Mouse (Mus musculus): Measurements from ENCODE around the gene R3hcc1l.

Gene R3hcc1l

DNA sequence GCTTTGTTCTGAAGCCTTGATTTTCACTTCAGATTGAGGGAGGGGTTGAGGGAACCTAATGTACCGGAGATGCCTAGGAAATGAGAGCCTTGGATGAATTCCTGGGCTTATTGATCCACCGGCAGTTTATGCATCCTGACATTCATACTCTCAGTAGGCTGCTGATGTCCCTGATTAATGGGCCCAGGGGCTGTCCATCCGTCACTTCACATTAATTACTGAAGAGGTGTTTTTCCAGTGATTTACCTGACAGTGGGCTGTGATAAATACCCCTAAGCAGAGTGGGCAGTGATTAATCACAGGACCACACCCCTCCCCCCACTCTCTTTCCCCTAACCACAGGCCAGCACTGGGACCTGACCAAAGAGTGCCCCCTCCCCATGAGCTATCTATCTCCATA, 22.1 kb downstream of the R3hcc1l start:
- no peak for DNase-seq (ENCODE audit: low spot score)

DNA sequence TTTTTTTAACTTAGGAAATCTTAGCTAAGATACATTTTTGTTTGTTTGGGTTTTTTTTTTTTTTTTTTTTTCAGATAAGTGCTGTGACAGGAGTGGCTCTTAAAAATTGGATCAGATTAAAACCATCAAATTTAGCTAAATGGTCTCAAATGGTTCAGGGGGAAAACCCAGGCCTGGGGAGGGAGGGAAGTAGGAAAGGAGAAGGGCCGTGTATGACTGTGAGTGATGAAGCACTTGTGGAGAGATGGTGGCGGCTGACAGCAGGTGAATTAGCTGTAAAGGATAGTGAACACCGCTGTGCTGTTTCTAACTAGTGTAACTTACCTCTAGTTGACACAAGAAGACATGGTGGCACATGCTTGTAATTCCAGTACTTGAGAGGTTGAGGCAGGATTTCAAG, 40.1 kb downstream of the R3hcc1l start:
- DNase-seq (ENCODE audit: low spot score) = no peak

DNA sequence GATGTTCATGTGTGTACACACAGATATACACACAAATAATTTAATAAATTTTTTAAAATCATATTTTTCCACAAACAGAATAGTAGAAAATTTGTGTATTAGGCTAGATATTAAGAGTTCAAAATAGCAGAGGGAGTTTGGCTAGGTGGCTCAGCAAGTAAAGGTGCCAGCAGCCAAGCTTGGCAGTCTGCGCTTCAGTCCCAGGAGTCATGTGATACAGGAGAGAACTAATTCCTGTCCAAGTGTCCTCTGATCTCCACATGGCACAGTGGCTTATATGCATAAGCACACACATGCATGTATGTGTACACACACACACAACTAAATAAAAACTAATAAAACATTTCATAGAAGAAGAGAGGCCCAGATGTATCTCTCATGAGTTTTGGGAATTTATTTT, 43.4 kb downstream of the R3hcc1l start:
- no peak for DNase-seq (ENCODE audit: low spot score)

DNA sequence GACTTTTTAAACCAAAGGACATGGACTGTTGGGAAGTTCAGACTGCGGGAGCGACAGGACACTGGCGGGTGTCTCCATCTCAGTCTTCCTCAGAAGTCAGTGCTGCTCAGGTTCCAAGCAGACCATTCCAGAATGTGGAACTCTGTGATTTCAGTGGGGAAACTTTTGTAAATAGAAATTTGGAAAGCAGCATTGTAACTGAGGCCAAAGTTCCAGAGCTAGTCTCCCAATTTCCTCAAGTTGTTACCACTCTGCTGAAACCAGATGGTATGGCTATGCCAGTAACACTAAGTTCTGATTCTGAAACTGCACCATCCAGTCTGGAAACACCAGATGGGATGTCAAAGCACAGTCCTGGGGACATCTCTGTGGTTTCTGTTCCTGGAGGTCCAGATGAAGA, 44.4 kb downstream of the R3hcc1l start:
- DNase-seq (ENCODE audit: low spot score) = no peak

DNA sequence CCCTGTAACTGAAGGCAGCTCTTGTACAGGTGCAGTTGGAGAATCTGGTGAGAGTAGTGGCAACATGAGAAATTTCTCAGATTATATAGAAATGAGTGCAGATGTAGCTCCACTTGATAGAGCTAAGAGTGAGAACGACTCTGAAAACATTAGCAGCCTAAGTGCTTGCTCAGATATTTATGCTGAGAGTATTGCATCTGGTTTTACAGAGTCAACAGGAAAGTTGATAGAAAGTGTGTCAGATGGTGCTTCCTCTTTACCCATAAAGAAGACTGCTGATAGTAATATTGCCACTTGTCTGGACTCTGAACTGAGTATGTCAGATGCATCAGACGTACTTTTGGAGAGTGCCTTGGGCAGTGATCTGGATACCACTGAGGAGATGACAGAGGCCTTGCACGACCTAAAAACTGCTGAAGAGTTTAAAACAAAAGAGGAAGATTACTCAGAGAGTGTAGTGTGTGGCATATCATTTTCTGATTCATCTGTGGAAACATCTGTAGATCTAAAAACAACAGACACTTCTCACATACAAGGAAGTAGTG, 45.2 kb downstream of the R3hcc1l start:
- DNase-seq (ENCODE audit: low spot score) = no peak

DNA sequence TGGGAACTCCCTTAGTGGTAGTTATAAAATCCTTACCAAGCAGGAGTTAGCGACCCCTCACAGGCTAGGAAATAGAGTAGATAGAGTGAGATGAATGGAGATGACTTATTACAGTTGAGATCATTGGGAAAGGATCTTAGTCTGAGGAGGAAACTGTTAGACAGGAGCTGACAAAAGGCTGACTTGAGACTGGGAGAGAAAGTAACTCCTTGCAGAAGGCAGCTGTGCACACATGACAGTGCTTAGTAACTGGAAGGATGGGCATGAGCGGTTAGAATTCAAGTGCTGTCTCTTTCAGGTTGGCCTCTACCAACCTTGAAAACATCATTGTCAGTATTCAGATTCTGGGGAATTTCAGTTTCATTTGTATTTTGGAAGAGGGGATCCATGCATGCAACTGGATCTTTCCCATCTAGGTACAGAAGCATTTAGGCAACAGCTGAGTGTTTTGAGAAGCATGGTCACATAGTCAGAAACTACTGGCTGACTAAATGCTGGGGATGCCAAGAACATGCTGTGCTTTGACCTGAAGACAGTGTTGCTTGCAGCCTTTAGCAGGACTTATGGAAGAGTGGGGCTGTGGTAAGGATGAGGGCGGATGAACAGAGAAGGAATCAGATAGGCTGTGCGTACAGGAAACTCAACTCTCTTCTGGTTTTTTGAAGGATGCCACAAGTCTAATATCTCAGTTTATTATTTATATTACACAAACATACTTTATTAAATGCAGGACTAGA, 47.9 kb downstream of the R3hcc1l start:
- DNase-seq (ENCODE audit: low spot score) = no peak

DNA sequence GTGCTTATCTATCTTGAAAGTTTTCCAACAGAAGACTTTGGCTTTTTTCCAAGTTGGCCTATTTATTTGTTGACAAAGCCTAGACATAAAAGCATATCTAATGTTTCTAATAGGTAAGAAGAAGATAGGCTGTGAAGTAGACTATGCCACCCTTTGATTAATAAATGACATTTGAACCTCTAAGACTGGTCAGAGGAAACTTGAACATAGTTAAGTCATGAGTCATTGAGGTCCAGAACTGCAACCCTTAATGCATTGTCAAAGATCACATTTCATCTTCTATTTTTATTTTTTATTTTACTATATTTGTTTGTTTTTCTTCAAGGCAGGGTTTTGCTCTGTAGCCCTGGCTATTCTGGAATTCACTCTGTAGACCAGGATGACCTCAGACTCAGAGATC, 48.5 kb downstream of the R3hcc1l start:
- DNase-seq (ENCODE audit: low spot score) = no peak

DNA sequence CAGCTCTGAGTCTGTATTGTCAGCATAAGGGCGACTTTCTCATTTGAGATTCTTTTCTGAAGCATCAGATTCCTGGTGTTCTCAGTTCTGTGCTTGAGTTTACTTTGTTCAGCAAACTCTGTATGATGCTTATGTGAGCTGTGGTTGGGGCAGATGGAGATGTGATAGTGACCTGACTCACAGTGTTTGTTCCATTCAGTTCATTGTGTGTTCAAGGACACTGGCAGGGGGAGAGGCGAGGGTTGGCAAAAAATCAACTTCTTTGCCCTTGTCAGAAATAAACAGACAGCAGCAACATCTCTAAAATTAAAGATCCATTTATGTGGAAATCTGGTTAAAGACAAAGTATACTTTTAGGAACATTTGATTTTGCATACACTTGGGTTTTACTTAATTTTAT, 50.5 kb downstream of the R3hcc1l start:
- no peak for DNase-seq (ENCODE audit: low spot score)

DNA sequence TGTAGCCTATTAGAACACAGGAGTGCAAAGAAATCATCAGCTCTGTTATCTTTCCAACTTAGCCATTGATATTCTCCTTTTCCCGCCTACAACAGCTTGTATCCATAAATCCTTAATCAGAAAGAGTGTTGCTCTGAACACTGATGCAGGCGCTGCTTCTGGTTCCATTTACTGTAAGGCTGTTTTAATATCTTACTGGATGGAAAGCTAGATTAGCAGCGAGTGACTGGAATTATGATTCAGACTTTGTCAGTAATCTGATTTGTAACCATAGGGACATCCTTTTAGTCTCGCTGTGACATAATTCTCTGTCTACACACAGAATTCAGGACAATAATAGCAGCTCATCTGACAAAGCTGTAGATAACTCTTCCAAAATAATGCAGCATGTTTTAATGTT, 52.7 kb downstream of the R3hcc1l start:
- DNase-seq (ENCODE audit: low spot score) = no peak

DNA sequence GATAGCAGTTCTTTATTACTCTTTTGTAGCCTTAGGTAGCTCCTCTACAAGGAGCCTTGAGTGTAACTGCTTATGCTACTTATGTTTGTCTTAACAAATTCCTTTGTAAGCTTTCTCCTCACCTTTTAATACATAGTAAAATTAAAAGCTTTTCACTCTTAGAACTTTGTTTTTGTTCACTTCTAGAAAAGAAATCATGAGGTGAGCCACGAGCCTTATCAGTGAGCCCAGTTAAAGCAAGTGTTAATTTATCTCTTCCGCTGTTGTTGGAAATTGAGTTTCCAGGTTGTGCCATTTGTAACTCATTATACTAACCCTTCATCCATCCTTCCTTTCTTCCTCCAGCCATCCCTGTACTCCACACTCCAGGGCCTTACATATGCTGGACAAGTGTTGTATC, 56.8 kb downstream of the R3hcc1l start:
- DNase-seq (ENCODE audit: low spot score) = no peak

DNA sequence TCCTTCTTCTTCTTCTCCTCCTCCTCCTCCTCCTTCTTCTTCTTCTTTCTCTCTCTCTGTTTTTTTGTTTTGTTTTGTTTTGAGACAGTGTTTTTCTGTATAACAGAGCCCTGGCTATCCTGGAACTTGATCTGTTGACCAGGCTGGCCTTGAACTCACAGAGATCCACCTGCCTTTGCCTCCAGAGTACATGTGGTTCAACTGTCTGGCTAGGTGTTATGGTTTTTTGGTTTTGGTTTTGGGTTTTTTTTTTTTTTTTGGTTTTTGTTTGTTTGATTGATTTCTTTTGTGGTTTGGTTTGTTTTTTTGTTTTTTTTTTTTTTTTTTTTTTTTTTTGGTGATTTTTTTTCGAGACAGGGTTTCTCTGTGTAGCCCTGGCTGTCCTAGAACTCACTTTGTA, 58.3 kb downstream of the R3hcc1l start:
- no peak for DNase-seq (ENCODE audit: low spot score)

DNA sequence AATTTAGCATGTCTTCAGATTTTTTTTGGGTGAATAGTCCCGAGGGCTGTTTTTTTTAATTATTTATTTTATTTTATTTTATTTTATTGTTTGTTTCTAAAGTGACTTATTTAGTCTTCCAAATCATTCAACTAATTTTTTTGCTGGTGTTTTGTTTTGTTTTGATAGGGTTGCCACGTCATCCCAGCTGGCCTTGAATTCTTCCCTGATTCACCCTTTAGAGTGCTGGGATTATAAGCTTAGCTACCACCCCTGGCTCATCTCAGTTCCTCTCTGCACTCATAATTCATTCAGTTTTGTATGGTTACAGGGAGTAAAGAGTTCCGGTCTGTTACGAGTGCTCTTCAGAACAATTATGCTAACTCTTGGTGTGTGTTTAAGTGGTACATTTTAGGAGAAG, 60.1 kb downstream of the R3hcc1l start:
- DNase-seq (ENCODE audit: low spot score) = no peak

DNA sequence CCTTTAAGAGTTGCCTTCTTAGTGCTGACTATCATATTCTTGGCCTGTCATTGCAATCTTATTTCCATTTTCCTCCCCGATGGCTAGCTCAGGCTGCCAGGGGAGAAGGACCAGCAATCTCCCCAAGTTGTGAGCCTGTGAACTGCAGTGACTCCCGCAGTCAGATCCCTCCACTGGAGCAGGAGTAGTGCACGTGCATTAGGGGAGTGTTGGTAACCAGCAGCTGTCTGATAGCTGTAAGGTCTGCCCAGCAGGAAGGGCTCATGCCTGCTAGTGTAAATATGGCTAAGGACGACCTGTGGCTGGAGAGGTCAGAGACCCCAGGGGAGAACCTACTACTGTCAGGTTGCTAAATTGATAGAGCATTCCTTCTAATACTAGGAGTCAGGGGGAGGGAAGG, 62.1 kb downstream of the R3hcc1l start:
- no peak for DNase-seq (ENCODE audit: low spot score)

DNA sequence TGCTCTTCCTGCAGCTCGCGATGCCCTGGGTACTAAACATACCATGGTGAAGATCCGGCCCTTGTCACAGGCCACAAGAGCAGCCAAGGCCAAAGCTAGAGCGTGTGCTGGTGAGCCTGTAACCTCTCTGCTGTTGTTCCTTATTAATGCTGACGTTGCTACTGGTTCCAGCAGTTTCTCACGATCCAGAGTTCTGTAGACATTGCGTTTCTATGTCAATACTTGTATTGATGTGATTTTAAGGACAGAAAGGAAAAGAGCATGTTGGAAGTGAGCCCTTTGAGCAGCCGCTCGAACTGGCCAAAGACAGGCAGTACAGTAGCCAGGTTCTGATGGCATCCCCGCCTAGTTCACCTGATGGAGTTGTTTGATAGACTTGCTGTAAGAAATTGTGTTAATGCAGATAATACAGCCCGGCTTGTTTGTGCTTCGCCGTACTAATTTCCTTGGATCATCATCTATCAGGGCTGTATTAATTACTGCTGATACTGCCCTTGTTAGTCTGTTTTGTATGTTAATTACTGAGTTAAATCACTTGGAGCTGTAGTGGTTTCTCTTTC, 64.3 kb downstream of the R3hcc1l start:
- no peak for DNase-seq (ENCODE audit: low spot score)

DNA sequence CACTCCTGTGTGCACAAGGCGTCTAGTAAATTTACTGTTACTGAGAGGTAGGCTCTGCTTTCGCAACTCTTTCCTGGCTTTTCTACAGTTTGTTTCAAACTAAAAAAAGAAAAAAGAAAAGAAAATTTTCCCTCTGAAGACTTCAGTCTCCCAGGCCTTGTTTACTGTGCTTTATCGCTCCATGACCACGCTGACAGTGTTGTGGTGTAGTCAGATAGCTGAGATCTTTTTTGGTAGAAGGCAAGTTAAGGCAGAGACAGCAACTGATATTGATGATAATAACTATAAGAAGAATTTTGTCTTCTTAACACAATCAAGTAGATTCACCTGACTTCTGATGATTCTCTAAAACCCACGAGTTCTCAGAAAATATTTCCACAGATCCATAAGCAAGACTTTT, 65.1 kb downstream of the R3hcc1l start:
- no peak for DNase-seq (ENCODE audit: low spot score)

DNA sequence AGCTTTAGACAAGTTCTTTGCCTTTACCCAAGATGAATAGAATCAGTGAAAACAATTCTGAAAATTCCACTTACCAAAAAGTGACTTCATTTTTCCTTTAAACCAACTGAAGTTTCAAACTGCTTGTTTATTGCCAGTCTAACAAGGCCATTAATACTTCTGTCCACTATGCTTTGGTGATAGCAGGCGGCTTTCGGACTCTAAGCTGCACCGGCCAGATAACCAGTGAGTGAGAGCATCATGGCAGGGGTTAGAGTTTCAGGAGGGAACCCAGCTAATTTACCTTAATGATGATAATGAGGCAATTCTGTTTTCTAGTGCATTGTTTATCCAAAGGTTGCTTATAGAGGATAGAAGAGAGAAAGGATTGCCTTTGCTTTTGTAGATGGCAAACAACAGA, 65.6 kb downstream of the R3hcc1l start:
- DNase-seq (ENCODE audit: low spot score) = no peak

DNA sequence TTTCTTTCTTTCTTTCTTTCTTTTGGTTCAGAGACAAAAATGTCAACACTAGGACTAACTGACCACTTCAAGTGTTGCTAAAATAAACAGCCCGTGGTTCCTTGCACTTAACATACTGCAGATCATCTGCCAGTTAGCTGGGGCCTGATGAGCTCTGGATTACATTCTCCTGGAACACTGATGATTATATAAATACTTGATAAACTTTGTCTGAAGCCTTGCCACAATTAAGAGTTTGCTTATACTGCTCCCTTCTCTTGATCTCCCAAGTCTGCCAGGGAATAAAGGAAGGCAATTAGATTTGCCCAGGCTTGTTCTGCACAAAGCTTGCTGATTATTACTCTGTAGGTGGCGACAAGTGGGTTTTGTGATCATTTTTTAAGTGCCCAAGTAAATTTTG, 69.1 kb downstream of the R3hcc1l start:
- DNase-seq (ENCODE audit: low spot score) = no peak

DNA sequence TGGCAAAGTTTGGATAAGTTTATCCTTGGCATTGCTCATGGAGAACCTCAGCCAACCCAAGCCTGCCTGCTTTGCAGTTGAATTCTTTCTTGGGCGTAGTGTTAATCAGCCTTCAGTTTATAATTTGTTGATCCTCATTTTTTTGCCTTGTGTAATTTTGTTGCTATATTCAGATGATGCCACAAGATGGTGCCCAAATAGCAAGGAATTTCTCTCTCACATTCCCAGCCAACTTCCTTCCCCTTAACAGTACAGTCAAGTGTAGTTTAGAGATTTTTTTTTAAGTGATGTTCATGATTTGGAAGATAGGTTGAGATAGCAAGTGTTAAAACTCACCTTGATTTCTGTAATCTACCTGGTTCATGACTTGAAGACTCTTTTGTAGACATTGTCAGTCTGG, 70.7 kb downstream of the R3hcc1l start:
- DNase-seq (ENCODE audit: low spot score) = no peak

DNA sequence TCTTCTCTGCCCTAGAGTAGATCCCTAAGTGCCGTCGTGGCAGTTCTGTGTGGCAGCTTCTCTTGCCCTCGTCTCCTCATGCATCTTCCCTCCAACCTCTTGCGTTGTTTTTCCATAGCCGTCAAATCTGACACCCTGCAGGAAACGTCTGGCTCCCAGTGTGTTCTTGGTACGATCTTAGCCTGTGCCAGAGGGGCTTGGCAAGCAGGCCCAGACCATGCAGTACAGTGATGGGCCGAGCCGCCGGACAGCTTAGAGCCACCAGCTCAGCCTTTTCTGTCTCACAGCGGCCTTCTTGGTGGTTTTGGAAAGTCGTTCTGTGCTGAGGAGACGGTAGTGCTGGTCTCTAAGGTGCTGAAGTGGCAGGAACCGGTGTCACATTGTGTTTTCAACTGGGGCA, 73.0 kb downstream of the R3hcc1l start:
- DNase-seq (ENCODE audit: low spot score) = no peak

DNA sequence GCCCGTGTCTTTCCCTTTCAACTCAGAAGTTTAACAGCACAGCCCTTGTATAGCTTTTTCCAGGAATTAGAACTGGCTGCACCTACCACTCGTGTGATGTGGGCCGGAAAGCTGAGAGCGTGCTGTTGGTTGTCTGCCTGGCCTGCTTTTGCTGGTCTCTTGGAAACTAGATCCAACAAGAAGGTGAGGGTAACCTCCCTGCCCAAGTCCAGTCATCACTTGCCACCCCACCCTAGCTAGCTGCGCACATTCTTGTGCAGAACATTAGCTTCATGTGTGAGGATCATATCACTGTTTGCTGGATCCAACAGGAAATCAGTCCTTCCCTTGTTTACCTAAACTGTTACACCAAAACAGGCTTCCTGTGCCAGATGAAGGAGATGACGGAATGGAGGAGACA, 74.9 kb downstream of the R3hcc1l start:
- DNase-seq (ENCODE audit: low spot score) = no peak

DNA sequence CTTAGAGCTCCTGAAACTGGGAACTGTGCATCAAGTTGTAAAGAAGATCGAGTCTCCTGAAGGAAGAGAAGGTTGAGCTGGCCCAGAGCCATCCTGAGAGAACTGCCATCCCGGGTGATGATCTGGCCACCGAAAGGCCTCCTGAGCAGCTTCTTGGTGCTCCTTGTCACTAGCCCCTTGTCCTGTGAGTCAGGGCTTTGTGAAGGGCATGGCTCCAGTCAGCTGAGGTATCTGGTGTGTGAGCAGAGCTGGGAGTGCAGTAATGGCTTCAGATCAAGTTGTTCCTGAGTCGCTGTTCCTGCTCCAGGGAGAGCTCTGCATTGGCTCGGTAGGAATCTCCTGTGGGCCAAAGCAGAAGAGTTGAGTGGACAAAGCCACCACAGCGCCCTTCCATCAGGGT, 76.5 kb downstream of the R3hcc1l start:
- no peak for DNase-seq (ENCODE audit: low spot score)

DNA sequence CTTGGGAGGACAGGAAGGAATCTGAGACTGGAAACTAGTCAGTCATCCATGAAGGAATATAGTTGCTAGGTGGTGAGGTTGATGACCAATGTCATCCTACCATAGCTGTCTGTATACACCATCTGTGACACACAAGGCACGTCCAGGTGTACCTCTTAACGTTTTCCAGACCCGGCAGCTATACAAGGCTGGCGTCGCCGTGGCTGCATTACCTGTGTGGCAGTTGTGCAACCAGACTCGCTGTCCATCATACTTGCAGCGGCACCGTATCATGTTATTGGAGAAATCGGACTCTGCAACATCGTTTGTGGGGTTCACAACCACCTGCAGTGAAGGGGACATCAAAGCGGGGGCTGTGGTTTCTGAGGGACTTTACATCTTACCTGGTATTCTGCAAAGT, 78.7 kb downstream of the R3hcc1l start:
- no peak for DNase-seq (ENCODE audit: low spot score)

DNA sequence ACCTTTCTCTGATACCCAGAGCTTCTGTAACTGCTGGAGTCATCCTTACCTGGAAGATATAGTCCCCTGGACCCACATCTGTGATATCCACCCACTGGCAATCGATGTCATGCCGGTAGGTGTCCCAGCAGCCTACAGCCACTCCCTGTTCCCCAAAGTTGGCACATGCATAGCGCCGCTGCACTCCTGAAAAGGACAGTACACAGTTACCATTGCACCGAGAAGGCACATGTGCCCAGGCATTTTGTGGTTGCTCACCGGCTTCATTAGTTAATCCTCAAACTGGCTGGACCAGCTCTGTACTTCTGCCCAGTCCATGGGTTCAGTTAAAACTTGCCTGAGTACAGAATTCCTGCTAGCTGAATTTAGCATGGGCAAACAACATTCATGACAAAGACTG, 79.3 kb downstream of the R3hcc1l start:
- no peak for DNase-seq (ENCODE audit: low spot score)

DNA sequence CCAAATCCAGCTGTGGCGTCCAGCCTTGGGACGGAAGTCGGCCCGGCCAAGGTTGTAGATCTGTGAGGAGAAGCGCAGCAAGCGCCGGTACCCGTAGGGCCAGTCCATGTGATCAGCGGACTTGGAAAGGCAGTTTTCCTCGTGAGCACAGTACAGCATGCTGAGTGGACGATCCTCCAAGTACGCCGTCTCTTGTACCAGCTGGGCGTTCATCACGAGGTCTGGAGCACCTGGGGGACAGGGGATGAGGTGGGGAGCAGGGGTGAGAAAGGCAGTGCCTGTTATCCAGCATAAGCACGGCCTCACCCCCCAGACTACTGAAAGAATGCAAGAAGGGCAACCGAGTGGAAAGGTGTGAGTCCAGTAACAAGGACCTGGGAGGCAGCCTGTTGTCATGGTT, 81.3 kb downstream of the R3hcc1l start:
- DNase-seq (ENCODE audit: low spot score) = no peak
